Mouse (Mus musculus): ENCODE results near the gene Irak3. TPM values are rescaled to one million over a fixed set of nuclear protein-coding genes. Genes with fewer than 3 reads are reported as not detected.
"Not testable (repeated sequence)": the region's sequence is repeated elsewhere in the genome, so short reads cannot be mapped to it uniquely, and the experiment has no call there.

The Irak3 gene
- polyA plus RNA-seq, 1 experiment = 10.3 TPM

DNA sequence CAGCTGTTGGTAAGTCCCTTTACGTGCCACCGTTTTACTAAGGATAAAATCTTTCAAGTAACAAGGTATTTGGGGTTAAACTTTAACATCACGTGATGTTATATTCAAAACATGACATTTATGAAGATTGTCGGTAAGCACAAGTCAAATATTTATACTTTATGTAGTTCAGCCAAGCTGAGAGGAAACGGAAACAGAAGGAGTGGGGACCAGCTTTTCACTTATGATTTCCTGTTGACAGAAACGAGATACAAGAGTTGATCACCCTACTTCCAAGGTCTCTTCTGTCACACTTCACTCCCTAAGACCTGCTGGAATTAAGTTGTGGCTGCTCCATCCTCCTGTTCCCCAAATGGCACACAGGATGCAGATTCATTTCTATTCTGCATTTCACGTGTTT, 18.8 kb upstream of the Irak3 start:
- Histone ChIP-seq H3K27me3 (ENCODE audit: control insufficient read depth, insufficient read depth, low read length, poor library complexity, severe bottlenecking) (no peaks in the 10 kb centered on the region), H3K9ac (ENCODE audit: low read depth, poor library complexity, severe bottlenecking) (no peak overlapping the region), H3K9me3 (replicated peaks; ENCODE audit: control insufficient read depth, insufficient read depth, low read length, poor library complexity, severe bottlenecking) (no peaks in the 10 kb centered on the region), H3K36me3 (ENCODE audit: control insufficient read depth, insufficient read depth, low read length, poor library complexity, severe bottlenecking) (no peaks in the 10 kb centered on the region; the same call in 1 of the 2 replicates), H3K4me3 (ENCODE audit: low read depth, low read length) (no peak overlapping the region), H3K4me1 (ENCODE audit: control insufficient read depth, insufficient read depth, low read length) (no peaks in the 10 kb centered on the region), H3K27ac (ENCODE audit: insufficient read depth, low read length) (no peak overlapping the region)
- TF ChIP-seq CTCF (IDR thresholded peaks at IDR 0.05; ENCODE audit: low read depth, low read length) = no peak
- no peak for TF ChIP-seq EP300 (IDR thresholded peaks at IDR 0.05; ENCODE audit: insufficient read depth, low read depth, low read length)

DNA sequence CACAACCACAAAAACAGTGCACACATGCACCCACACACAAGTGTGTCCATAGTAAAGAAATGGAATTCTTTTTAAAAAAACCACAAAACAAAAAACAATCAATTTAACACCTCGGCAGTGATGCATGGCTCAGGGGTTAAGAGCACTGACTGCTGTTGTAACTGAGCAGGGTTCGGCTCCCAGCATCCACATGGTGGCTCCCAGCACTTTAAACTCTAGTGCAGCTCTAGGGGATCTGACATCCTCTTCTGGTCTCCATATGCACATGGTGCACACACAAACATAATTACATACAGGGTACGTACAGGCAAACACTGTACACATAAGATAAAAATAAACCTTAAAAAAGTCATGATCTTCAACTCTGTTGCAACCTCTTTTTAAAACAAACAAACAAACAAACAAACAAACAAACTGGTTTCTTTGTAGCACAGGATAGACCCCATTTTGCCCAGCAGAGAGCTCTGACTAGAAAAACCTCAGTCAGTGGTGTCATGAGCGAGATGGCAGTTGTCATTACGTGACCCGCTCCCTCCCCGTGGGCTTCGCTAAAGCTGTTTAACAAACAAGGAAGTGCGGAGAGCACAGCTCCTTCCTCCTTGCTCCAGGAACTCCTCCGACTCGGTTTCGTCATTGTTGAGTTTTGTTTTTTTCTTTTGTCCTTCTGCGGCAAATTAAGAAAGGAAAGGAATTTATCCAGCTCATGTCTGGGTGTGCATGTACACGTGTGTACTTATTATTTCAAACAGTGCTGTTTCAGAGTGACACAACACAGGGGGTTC, 17.8 kb upstream of the Irak3 start:
- Histone ChIP-seq H3K9me3 (replicated peaks; ENCODE audit: control insufficient read depth, insufficient read depth, low read length, poor library complexity, severe bottlenecking) (no peaks in the 10 kb centered on the region), H3K27me3 (ENCODE audit: control insufficient read depth, insufficient read depth, low read length, poor library complexity, severe bottlenecking) (no peaks in the 10 kb centered on the region), H3K36me3 (ENCODE audit: control insufficient read depth, insufficient read depth, low read length, poor library complexity, severe bottlenecking) (no peaks in the 10 kb centered on the region; the same call in 1 of the 2 replicates), H3K9ac (ENCODE audit: low read depth, poor library complexity, severe bottlenecking) (no peak overlapping the region), H3K4me3 (ENCODE audit: low read depth, low read length) (no peak overlapping the region), H3K27ac (ENCODE audit: insufficient read depth, low read length) (no peak overlapping the region), H3K4me1 (ENCODE audit: control insufficient read depth, insufficient read depth, low read length) (no peaks in the 10 kb centered on the region)
- TF ChIP-seq POLR2A (IDR thresholded peaks at IDR 0.05; ENCODE audit: insufficient read depth, low read length) = no peak
- no peak for TF ChIP-seq CTCF (IDR thresholded peaks at IDR 0.05; ENCODE audit: low read depth, low read length)
- TF ChIP-seq EP300 (IDR thresholded peaks at IDR 0.05; ENCODE audit: insufficient read depth, low read depth, low read length) = no peak

DNA sequence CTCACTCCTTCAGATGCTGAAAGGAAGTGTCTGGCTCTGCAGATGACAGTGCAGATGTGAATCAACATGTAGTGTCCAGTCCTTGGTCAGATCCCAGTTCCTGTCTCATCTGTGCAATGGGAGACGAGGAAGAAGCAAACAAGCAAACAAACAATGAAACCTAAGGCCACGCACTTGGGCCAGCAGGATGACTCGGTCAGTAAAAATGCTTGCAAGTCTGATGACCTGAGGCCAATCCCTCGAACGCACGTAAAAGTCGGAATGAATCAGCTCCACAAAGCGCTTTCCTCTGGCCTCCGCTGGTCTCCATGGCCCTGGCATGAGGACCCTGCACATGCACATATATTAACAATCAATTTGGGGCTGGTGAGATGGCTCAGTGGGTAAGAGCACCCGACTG, 17.1 kb upstream of the Irak3 start:
- H3K4me3 ChIP-seq (ENCODE audit: low read depth, low read length) = no peak overlapping the region
- no peak overlapping the region for H3K9ac ChIP-seq (ENCODE audit: low read depth, poor library complexity, severe bottlenecking)
- H3K36me3 ChIP-seq (ENCODE audit: control insufficient read depth, insufficient read depth, low read length, poor library complexity, severe bottlenecking) = no peaks in the 10 kb centered on the region; the same call in 1 of the 2 replicates
- no peak for TF ChIP-seq CTCF (IDR thresholded peaks at IDR 0.05; ENCODE audit: low read depth, low read length)
- TF ChIP-seq POLR2A (IDR thresholded peaks at IDR 0.05; ENCODE audit: insufficient read depth, low read length) = no peak
- TF ChIP-seq EP300 (IDR thresholded peaks at IDR 0.05; ENCODE audit: insufficient read depth, low read depth, low read length) = no peak
- H3K9me3 ChIP-seq (replicated peaks; ENCODE audit: control insufficient read depth, insufficient read depth, low read length, poor library complexity, severe bottlenecking) = no peaks in the 10 kb centered on the region
- no peak overlapping the region for H3K27ac ChIP-seq (ENCODE audit: insufficient read depth, low read length)
- H3K4me1 ChIP-seq (ENCODE audit: control insufficient read depth, insufficient read depth, low read length) = no peaks in the 10 kb centered on the region
- no peaks in the 10 kb centered on the region for H3K27me3 ChIP-seq (ENCODE audit: control insufficient read depth, insufficient read depth, low read length, poor library complexity, severe bottlenecking)

DNA sequence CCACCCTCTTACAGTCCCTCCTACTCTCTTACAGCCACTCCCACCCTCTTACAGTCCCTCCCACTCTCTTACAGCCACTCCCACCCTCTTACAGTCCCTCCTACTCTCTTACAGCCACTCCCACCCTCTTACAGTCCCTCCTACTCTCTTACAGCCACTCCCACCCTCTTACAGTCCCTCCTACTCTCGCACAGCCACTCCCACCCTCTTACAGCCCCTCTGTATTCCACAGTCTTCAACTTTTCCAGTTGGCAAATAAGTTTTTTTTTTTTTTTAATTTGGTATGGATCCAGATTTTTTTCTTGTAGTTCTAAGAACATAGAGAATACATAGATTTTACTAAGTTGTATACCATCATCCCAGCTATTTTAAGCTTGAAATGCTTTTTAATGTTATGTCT, 15.2 kb upstream of the Irak3 start:
- not testable (repeated sequence) for H3K4me1 ChIP-seq (ENCODE audit: control insufficient read depth, insufficient read depth, low read length); H3K4me3 ChIP-seq (ENCODE audit: low read depth, low read length); H3K9ac ChIP-seq (ENCODE audit: low read depth, poor library complexity, severe bottlenecking); H3K27me3 ChIP-seq (ENCODE audit: control insufficient read depth, insufficient read depth, low read length, poor library complexity, severe bottlenecking); H3K27ac ChIP-seq (ENCODE audit: insufficient read depth, low read length); H3K9me3 ChIP-seq (replicated peaks; ENCODE audit: control insufficient read depth, insufficient read depth, low read length, poor library complexity, severe bottlenecking); H3K36me3 ChIP-seq (ENCODE audit: control insufficient read depth, insufficient read depth, low read length, poor library complexity, severe bottlenecking)

DNA sequence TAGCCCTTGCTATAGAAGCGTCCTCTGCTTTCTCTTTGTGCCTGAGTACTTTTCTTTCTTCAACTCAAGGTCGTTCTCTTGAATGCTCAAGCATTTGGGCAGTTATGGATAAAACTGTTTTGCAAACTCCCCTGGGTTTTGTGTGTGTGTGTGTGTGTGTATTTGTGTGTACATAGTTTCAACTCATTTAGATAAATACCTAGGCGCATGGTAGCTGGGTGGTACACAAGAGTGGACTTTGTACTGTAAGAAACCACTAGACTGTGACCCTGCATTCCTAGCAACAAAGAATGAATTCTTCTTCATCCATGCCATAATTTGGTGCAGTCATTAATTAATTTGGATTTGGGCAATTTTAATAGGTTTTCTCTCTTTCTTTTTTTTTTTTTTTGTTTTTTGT, 8.2 kb upstream of the Irak3 start:
- no peaks in the 10 kb centered on the region; the same call in 1 of the 2 replicates for H3K9me3 ChIP-seq (replicated peaks; ENCODE audit: control insufficient read depth, insufficient read depth, low read length, poor library complexity, severe bottlenecking)
- H3K4me1 ChIP-seq (ENCODE audit: control insufficient read depth, insufficient read depth, low read length) = no peaks in the 10 kb centered on the region
- TF ChIP-seq EP300 (IDR thresholded peaks at IDR 0.05; ENCODE audit: insufficient read depth, low read depth, low read length) (no peak), CTCF (IDR thresholded peaks at IDR 0.05; ENCODE audit: low read depth, low read length) (no peak), POLR2A (IDR thresholded peaks at IDR 0.05; ENCODE audit: insufficient read depth, low read length) (no peak)
- no peak overlapping the region for H3K27ac ChIP-seq (ENCODE audit: insufficient read depth, low read length)
- H3K9ac ChIP-seq (ENCODE audit: low read depth, poor library complexity, severe bottlenecking) = no peak overlapping the region
- H3K27me3 ChIP-seq (ENCODE audit: control insufficient read depth, insufficient read depth, low read length, poor library complexity, severe bottlenecking) = no peaks in the 10 kb centered on the region
- H3K36me3 ChIP-seq (ENCODE audit: control insufficient read depth, insufficient read depth, low read length, poor library complexity, severe bottlenecking) = no peaks in the 10 kb centered on the region
- H3K4me3 ChIP-seq (ENCODE audit: low read depth, low read length) = no peak overlapping the region

DNA sequence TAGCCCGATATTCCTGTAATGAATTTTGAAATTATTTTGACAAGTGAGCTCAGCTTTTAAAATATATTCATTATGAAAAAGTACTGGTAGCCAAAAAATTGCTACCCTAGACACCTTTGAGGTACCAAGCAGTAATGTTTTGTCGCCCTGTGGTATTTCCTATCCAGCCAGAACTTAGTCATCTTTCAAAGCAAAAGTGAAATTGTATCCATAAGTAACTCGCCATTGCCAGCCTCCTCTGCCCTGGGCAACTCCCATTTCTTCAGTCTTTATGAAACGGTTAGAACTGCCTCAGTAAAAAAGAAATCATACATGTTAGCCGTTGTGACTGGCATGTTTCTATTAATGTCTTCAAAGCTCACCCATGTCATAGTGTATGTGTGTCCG, 7.6 kb upstream of the Irak3 start:
- no peaks in the 10 kb centered on the region; the same call in 1 of the 2 replicates for H3K9me3 ChIP-seq (replicated peaks; ENCODE audit: control insufficient read depth, insufficient read depth, low read length, poor library complexity, severe bottlenecking)
- no peaks in the 10 kb centered on the region for H3K36me3 ChIP-seq (ENCODE audit: control insufficient read depth, insufficient read depth, low read length, poor library complexity, severe bottlenecking)
- no peak for TF ChIP-seq CTCF (IDR thresholded peaks at IDR 0.05; ENCODE audit: low read depth, low read length)
- TF ChIP-seq POLR2A (IDR thresholded peaks at IDR 0.05; ENCODE audit: insufficient read depth, low read length) = no peak
- TF ChIP-seq EP300 (IDR thresholded peaks at IDR 0.05; ENCODE audit: insufficient read depth, low read depth, low read length) = no peak
- H3K9ac ChIP-seq (ENCODE audit: low read depth, poor library complexity, severe bottlenecking) = peak overlapping the region; percentile 71; the same call in 1 of the 2 replicates
- no peaks in the 10 kb centered on the region for H3K27me3 ChIP-seq (ENCODE audit: control insufficient read depth, insufficient read depth, low read length, poor library complexity, severe bottlenecking)
- no peak overlapping the region for H3K4me3 ChIP-seq (ENCODE audit: low read depth, low read length)
- H3K27ac ChIP-seq (ENCODE audit: insufficient read depth, low read length) = no peak overlapping the region
- no peaks in the 10 kb centered on the region for H3K4me1 ChIP-seq (ENCODE audit: control insufficient read depth, insufficient read depth, low read length)

All from ES-Bruce4 (cell line).